Mouse (Mus musculus): Measurements from ENCODE around the gene Sbno2. TPM values are rescaled to one million over a fixed set of nuclear protein-coding genes. Genes with fewer than 3 reads are reported as not detected.

Gene Sbno2
- 127 and 138 TPM in 2 replicates for polyA plus RNA-seq (2012; rRNA removed)

DNA sequence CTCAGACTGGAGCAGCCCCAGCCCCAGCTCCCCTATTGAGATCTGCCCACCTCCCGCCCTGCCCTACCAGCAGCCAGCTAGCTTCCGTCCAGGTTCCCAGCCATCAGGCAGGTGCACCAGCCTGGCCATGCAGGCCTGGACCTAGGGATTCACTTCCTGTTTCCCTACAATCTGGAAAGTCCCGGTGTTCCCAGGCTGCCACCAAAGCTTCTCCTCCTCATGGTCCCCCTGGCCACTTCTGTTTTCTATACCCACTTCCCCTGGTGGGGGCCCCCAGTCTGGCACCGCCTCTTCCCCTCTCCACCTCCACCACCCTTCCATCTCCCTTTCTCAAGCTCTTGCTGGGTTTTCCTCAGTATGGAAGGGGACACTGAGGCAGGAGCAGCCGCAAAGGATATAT is at the start of gene Sbno2:
Gene Sbno2 (minus strand): TSS at position 112 of the 400 bp plus-strand sequence.
- no peak within 1 kb of the TSS for H3K4me3 ChIP-seq (ENCODE audit: control insufficient read depth, insufficient read depth, low read length)
- DNase-seq = no peak
- WGBS = 58% methylated on average over 5 of the region's 5 CpGs
- H3K27me3 ChIP-seq (ENCODE audit: control insufficient read depth, insufficient read depth, low read length) = no peaks in the 10 kb centered on the region
- TF ChIP-seq POLR2A (IDR thresholded peaks at IDR 0.05; ENCODE audit: control insufficient read depth, extremely low read depth, insufficient read depth, low read length, poor library complexity) (no peak), CTCF (IDR thresholded peaks at IDR 0.05; ENCODE audit: borderline replicate concordance, control insufficient read depth, extremely low read depth, insufficient read depth, low read length, poor library complexity) (no peak)
- peaks cover 17% of the 10 kb centered on the region for H3K4me1 ChIP-seq (replicated peaks; ENCODE audit: control insufficient read depth, insufficient read depth, low read length)
- H3K36me3 ChIP-seq (ENCODE audit: control insufficient read depth, insufficient read depth, low read length) = no peaks in the 10 kb centered on the region
- peak within 1 kb of the TSS; percentile 7; the same call in 1 of the 2 replicates for H3K27ac ChIP-seq (ENCODE audit: control insufficient read depth, insufficient read depth, low read length)

DNA sequence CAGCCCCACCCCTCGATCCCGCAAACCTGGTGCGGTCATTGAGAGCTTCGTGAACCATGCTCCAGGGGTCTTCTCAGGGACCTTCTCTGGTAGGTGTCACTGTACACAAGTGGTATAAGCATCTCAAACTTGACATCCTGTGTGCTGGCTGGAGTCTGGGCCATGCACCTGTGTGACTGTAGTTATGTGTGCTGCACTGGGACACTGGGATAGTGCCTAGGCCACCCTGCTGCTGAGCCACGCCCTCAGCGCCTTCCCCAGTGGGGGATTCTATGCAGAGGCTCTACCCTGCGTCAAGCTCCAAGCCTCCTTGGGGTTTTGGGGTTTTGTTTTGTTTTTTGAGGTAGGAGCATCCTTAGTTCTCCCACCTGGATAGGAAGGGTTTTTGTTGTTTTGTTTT is 49.0 kb upstream of the Sbno2 start:
- WGBS = 96% methylated on average over 7 of the region's 7 CpGs
- no peak overlapping the region for H3K4me3 ChIP-seq (ENCODE audit: control insufficient read depth, insufficient read depth, low read length)
- TF ChIP-seq POLR2A (IDR thresholded peaks at IDR 0.05; ENCODE audit: control insufficient read depth, extremely low read depth, insufficient read depth, low read length, poor library complexity) (no peak), CTCF (IDR thresholded peaks at IDR 0.05; ENCODE audit: borderline replicate concordance, control insufficient read depth, extremely low read depth, insufficient read depth, low read length, poor library complexity) (no peak)
- no peak overlapping the region for H3K27ac ChIP-seq (ENCODE audit: control insufficient read depth, insufficient read depth, low read length)
- H3K27me3 ChIP-seq (ENCODE audit: control insufficient read depth, insufficient read depth, low read length) = no peaks in the 10 kb centered on the region
- H3K36me3 ChIP-seq (ENCODE audit: control insufficient read depth, insufficient read depth, low read length) = peaks cover 47% of the 10 kb centered on the region
- DNase-seq = no peak
- peaks cover 50% of the 10 kb centered on the region for H3K4me1 ChIP-seq (replicated peaks; ENCODE audit: control insufficient read depth, insufficient read depth, low read length)

DNA sequence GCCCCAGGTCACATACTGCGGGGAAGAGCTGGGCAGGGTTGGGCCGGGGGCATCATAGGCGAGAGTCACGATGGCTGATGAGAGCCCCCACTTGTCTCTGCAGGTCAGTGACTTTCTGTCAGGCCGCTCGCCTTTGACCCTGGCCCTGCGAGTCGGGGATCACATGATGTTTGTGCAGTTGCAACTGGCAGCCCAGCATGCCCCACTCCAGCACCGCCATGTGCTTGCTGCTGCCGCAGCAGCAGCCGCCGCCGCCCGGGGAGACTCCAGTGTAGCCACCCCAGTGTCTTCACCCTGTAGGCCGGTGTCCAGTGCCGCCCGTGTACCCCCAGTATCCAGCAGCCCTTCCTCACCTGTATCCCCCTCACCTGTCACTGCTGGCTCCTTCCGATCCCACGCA is 48.3 kb upstream of the Sbno2 start:
- Histone ChIP-seq H3K4me3 (ENCODE audit: control insufficient read depth, insufficient read depth, low read length) (no peak overlapping the region), H3K4me1 (replicated peaks; ENCODE audit: control insufficient read depth, insufficient read depth, low read length) (peaks cover 43% of the 10 kb centered on the region), H3K27me3 (ENCODE audit: control insufficient read depth, insufficient read depth, low read length) (no peaks in the 10 kb centered on the region), H3K36me3 (ENCODE audit: control insufficient read depth, insufficient read depth, low read length) (peaks cover 47% of the 10 kb centered on the region), H3K27ac (ENCODE audit: control insufficient read depth, insufficient read depth, low read length) (no peak overlapping the region)
- TF ChIP-seq CTCF (IDR thresholded peaks at IDR 0.05; ENCODE audit: borderline replicate concordance, control insufficient read depth, extremely low read depth, insufficient read depth, low read length, poor library complexity) (no peak), POLR2A (IDR thresholded peaks at IDR 0.05; ENCODE audit: control insufficient read depth, extremely low read depth, insufficient read depth, low read length, poor library complexity) (no peak)
- DNase-seq = no peak
- whole genome bisulfite sequencing = 98% methylated on average over 19 of the region's 19 CpGs

DNA sequence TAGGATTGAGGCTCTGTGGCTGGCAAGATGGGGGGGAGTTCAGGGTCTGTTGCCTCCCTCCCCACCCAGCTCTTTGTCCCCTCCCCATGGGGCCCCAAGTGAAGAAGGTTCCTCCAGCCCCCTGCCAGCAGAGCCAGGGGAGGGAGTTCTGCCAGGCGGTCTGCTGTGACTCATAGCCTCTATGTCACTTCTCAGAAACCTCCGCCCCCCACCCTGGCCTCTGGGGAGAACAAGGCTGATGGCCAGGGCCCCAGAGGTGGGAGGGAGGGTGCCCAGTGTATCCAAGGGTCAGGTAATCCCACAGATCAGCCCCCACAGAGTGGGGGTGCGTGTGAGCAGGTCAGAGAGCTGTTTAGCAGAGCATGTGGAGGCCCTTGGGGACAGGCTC is 47.5 kb upstream of the Sbno2 start:
- no peaks in the 10 kb centered on the region for H3K27me3 ChIP-seq (ENCODE audit: control insufficient read depth, insufficient read depth, low read length)
- DNase-seq = no peak
- H3K27ac ChIP-seq (ENCODE audit: control insufficient read depth, insufficient read depth, low read length) = peak overlapping the region; percentile 92; the same call in 1 of the 2 replicates
- 75% methylated on average over 3 of the region's 3 CpGs for WGBS
- H3K4me3 ChIP-seq (ENCODE audit: control insufficient read depth, insufficient read depth, low read length) = peak overlapping the region; percentile 96; the same call in 1 of the 2 replicates
- no peak for TF ChIP-seq CTCF (IDR thresholded peaks at IDR 0.05; ENCODE audit: borderline replicate concordance, control insufficient read depth, extremely low read depth, insufficient read depth, low read length, poor library complexity)
- peaks cover 47% of the 10 kb centered on the region for H3K36me3 ChIP-seq (ENCODE audit: control insufficient read depth, insufficient read depth, low read length)
- peaks cover 41% of the 10 kb centered on the region for H3K4me1 ChIP-seq (replicated peaks; ENCODE audit: control insufficient read depth, insufficient read depth, low read length)

DNA sequence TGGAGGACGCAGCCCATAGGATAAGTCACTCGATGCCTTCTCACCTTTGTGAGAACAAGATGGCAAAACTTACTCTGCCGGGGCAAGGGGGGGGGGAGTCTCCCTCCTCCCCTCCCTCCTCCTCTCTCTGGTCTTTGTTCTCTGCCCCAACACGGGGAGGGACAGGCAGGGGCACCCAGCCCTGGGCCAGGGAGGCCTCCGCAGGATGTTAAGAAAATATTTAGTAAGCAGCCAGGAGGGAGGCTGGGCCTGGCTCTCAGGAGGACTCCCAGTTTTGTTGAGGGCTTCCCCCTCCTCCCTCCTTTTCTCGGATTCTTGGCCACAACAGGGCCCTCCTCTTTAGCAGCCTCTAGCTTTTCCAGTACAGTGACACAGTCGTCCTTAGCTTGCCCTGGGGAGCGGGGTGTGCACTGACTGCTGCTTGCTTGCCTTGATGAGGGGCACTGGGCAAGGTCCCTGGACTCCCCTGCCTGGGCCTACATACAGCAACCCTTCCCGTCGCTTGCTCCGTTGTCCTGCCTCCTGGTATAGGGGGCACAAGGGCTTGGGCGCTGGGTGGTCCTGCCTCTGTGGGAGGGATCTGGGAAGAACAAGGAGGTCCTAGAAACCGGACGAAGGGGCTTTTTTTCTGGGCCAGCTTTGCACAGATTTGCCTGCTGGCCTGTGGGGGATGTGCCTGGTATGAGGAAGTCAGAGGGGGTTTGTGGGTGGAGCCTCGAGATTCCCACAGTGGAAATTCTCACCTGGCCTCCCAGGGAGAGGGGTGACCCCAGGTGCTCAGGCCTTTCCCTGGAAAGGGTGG is 46.9 kb upstream of the Sbno2 start:
- peaks cover 43% of the 10 kb centered on the region for H3K4me1 ChIP-seq (replicated peaks; ENCODE audit: control insufficient read depth, insufficient read depth, low read length)
- WGBS = 33% methylated on average over 15 of the region's 15 CpGs
- H3K27me3 ChIP-seq (ENCODE audit: control insufficient read depth, insufficient read depth, low read length) = no peaks in the 10 kb centered on the region
- H3K36me3 ChIP-seq (ENCODE audit: control insufficient read depth, insufficient read depth, low read length) = peaks cover 44% of the 10 kb centered on the region
- peak overlapping the region; percentile 92 for H3K27ac ChIP-seq (ENCODE audit: control insufficient read depth, insufficient read depth, low read length)
- H3K4me3 ChIP-seq (ENCODE audit: control insufficient read depth, insufficient read depth, low read length) = peak overlapping the region; percentile 96
- TF ChIP-seq CTCF (IDR thresholded peaks at IDR 0.05; ENCODE audit: borderline replicate concordance, control insufficient read depth, extremely low read depth, insufficient read depth, low read length, poor library complexity) (peak; percentile 18; the same call in 1 of the 2 replicates), POLR2A (IDR thresholded peaks at IDR 0.05; ENCODE audit: control insufficient read depth, extremely low read depth, insufficient read depth, low read length, poor library complexity) (no peak)
- no peak for DNase-seq

DNA sequence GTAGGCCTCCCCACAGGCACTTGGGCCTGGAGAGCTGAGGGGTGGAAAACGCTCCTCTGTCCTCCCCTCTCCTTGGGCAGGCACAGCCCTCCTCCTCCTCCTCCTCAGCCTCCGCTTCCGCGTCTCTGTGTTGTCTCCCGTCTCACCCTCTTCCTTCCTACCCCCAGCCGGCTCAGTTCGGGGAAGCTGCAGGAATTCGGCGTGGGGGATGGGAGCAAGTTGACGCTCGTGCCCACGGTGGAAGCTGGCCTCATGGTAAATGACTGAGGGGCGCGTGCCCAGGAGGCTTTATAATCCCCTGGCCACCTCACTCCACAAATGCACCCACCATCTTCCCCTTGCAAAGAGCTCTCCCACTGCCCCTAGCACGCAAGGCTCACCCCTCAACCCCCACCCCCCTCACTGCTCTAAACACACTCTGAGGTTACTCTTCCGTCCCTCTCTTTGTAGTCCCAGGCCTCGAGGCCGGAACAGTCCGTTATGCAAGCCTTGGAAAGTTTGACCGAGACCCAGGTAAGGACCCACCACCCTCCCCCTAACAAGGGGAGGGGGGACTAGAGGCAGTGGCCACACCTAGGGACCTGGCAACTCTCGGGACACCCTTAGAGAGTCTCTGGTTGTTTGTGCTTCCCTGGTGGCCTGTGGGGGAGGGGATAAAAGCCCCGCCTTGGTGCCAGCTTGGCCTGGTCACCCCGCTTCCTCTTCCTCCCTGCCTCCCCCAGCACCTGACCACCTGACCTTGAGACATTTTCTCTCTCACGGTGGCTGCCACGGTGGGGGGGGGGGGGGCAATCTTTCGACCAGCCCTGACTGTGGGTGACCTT is 46.1 kb upstream of the Sbno2 start:
- Histone ChIP-seq H3K27me3 (ENCODE audit: control insufficient read depth, insufficient read depth, low read length) (no peaks in the 10 kb centered on the region), H3K27ac (ENCODE audit: control insufficient read depth, insufficient read depth, low read length) (peak overlapping the region; percentile 92), H3K4me3 (ENCODE audit: control insufficient read depth, insufficient read depth, low read length) (peak overlapping the region; percentile 96), H3K4me1 (replicated peaks; ENCODE audit: control insufficient read depth, insufficient read depth, low read length) (peaks cover 41% of the 10 kb centered on the region), H3K36me3 (ENCODE audit: control insufficient read depth, insufficient read depth, low read length) (peaks cover 36% of the 10 kb centered on the region)
- DNase-seq = peak; percentile 75
- TF ChIP-seq CTCF (IDR thresholded peaks at IDR 0.05; ENCODE audit: borderline replicate concordance, control insufficient read depth, extremely low read depth, insufficient read depth, low read length, poor library complexity) (no peak), POLR2A (IDR thresholded peaks at IDR 0.05; ENCODE audit: control insufficient read depth, extremely low read depth, insufficient read depth, low read length, poor library complexity) (peak; percentile 57; the same call in 1 of the 2 replicates)
- WGBS = 3% methylated on average over 26 of the region's 26 CpGs
